Mouse (Mus musculus) hindbrain, embryonic 10.5 days (tissue): ENCODE results near the gene Nup205. TPM values are rescaled to one million over a fixed set of nuclear protein-coding genes. Genes with fewer than 3 reads are reported as not detected.
"Not testable (repeated sequence)": the region's sequence is repeated elsewhere in the genome, so short reads cannot be mapped to it uniquely, and the experiment has no call there.

ENCODE experiments used
- DNase-seq: peaks from one replicate; pipeline ENCODE4 v3.0.0-alpha.2; 2017; ENCODE audit warnings: low spot score
- H3K27ac ChIP-seq: fragments of 300-500 bp; sonication (generic); 2 replicates; pipeline ENCODE4 v1.5.1; 2016; ENCODE audit warnings: mild to moderate bottlenecking, moderate library complexity
- H3K27me3 ChIP-seq: fragments of 300-500 bp; sonication (generic); 2 replicates; pipeline ENCODE4 v1.6.1; 2016; ENCODE audit warnings: mild to moderate bottlenecking; ENCODE audit not compliant: poor library complexity, insufficient read depth, severe bottlenecking
- H3K36me3 ChIP-seq: fragments of 300-500 bp; sonication (generic); 2 replicates; pipeline ENCODE4 v1.6.1; 2016; ENCODE audit warnings: mild to moderate bottlenecking, moderate library complexity
- H3K4me1 ChIP-seq: fragments of 300-500 bp; sonication (generic); replicated peaks from 2 replicates; pipeline ENCODE4 v1.6.1; 2016; ENCODE audit warnings: mild to moderate bottlenecking
- H3K4me3 ChIP-seq: fragments of 300-500 bp; sonication (generic); 2 replicates; pipeline ENCODE4 v1.5.1; 2016; ENCODE audit warnings: mild to moderate bottlenecking, moderate library complexity
- H3K9me3 ChIP-seq: fragments of 300-500 bp; sonication (generic); 2 replicates; pipeline ENCODE4 v1.6.1; 2016; ENCODE audit warnings: mild to moderate bottlenecking, moderate library complexity
- WGBS: fragments of 180-500 bp; shearing (Covaris S2); methylation state at CpG from one replicate; pipeline ENCODE4 v1.1.7; 2016; 5-methylcytosine and 5-hydroxymethylcytosine counted together
- polyA plus RNA-seq: library from polyadenylated mRNA; unstranded; fragments of >200 nt; fragmentation: Nextera tagmentation; extraction: Ambion mirVana; gene quantifications from 2 replicates; pipeline ENCODE4 v1.2.1, GENCODE M21; 2016

Nup205 gene
- polyA plus RNA-seq, 1 experiment from 2014 or later = 41.3 TPM

DNA sequence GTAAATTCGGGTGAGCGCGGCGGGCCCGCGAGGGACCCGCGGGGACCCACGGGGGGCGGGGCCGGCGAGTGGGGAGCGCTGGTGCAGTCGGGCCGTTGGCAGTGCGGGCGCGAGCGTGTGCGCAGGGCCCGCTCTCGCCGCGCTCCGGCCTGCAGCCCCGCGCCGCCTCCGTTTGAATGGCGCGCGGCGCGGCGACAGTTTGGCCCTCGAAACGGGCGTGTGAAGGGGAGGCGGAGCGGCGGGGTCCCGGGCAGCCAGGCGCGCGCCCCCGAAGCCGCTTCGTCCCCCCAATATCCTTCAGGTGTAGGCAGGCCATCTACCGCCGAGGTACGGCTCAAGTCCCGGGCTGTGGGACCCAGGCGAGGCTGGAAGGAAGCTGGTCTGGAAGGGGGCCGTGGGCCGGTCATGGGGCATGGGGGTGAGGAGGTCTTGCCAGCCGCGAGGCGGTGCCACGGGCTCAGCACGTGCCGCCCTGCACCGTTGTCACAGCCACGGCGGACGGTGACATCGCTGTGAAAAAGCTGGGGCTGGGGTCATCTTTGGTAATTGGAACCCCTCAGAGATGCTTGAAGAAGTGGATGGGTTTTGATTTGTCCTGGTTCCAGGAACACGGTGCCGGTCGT is 540 bp downstream of the Nup205 start:
- DNase-seq = no peak
- peak overlapping the region; percentile 99 for H3K27ac ChIP-seq
- H3K4me3 ChIP-seq = peak overlapping the region; percentile 94
- under 1% methylated on average over 69 of the region's 69 CpGs for WGBS
- H3K36me3 ChIP-seq = 0 out of 2 replicates have a peak, but pooled peaks cover 5% of the 10 kb centered on the region
- H3K9me3 ChIP-seq = no peaks in the 10 kb centered on the region
- H3K27me3 ChIP-seq = no peaks in the 10 kb centered on the region
- H3K4me1 ChIP-seq = peaks cover 12% of the 10 kb centered on the region

DNA sequence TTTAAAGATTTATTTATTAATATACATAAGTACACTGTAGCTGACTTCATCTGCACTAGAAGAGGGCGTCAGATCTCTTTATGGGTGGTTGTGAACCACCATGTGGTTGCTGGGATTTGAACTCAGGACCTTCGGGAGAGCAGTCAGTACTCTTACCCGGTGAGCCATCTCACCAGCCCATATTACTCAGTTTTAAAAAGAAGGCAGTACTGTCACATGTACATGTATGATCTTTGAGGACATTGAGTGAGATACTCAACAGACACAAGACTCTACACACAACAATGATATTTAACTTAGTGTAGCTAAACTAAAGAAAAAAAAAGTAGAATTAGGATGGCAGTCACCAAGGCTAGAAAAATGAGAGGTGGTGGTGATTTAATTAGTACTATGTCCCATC is 2.1 kb downstream of the Nup205 start:
- not testable (repeated sequence) for DNase-seq, H3K27me3 ChIP-seq, H3K9me3 ChIP-seq, H3K27ac ChIP-seq, H3K4me3 ChIP-seq
- WGBS = 95% methylated on average over 3 of the region's 3 CpGs
- H3K4me1 ChIP-seq = peaks cover 12% of the 10 kb centered on the region
- peaks cover 17% of the 10 kb centered on the region for H3K36me3 ChIP-seq

DNA sequence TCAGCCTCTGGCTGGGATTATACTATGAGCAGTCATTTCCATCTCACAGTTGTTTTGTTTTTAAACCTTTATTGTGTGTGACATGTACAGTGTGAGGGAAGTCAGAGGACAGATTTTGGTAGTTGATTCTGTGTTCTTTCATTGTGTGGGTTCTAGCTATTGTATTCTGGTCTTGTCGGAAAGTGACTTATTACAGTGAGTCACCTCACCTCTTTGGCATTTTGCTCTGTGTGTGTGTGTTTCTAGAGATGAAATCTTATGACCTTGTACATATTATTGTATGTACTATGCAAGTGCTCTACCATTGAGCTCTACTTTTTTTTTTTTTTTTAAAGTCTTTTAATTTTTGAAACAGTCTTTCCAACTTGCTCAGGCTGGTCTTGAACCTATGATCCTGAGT is 7.6 kb downstream of the Nup205 start:
- DNase-seq = no peak
- no peak overlapping the region for H3K4me3 ChIP-seq
- H3K27me3 ChIP-seq = no peaks in the 10 kb centered on the region
- no peak overlapping the region for H3K27ac ChIP-seq
- no peaks in the 10 kb centered on the region for H3K9me3 ChIP-seq
- peaks cover 69% of the 10 kb centered on the region for H3K36me3 ChIP-seq
- WGBS = 89% methylated on average over 1 of the region's 1 CpGs
- no peaks in the 10 kb centered on the region for H3K4me1 ChIP-seq

DNA sequence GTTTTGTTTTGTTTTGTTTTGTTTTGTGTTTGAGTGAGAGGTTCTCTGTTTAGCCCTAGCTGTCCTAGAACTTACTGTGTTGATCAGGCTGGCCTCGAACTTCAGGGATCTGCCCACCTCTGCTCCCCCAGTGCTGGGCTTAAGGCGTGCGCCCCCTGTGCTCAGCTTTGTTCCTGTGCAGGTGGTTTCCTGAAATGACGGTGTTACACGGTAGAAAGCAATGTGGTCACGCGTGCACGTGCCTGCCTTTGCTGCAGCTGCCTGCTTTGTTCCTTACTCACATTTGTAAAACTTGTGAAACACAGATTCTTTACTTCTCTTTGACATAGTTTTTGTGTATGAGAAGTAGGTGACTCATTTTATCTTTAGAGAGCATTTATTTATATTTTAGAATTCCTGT is 14.0 kb downstream of the Nup205 start:
- Histone ChIP-seq H3K4me1 (no peaks in the 10 kb centered on the region), H3K27me3 (no peaks in the 10 kb centered on the region), H3K9me3 (no peaks in the 10 kb centered on the region), H3K36me3 (peaks cover 98% of the 10 kb centered on the region), H3K4me3 (no peak overlapping the region), H3K27ac (no peak overlapping the region)
- 94% methylated on average over 8 of the region's 8 CpGs for WGBS
- no peak for DNase-seq

DNA sequence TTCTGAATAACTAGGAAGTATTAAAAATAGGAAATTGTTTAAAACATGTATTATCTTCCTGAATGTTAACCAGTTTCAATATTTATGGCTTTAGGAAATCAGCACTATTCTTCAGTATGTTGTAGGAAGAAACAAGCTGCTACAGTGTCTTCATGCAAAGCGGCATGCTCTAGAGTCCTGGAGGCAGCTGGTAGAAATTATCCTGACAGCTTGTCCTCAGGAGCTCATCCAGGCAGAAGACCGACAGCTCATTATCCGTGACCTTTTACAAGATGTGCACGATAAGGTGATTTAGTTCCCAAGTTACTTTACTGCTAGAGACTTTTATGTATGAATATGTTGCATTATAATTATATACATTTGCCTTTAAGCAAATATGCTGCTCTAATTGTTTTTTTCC is 48.5 kb downstream of the Nup205 start:
- no peak overlapping the region for H3K4me3 ChIP-seq
- H3K9me3 ChIP-seq = no peaks in the 10 kb centered on the region
- no peaks in the 10 kb centered on the region for H3K27me3 ChIP-seq
- no peak for DNase-seq
- 90% methylated on average over 4 of the region's 4 CpGs for WGBS
- no peaks in the 10 kb centered on the region for H3K4me1 ChIP-seq
- peaks cover 95% of the 10 kb centered on the region for H3K36me3 ChIP-seq
- no peak overlapping the region for H3K27ac ChIP-seq

DNA sequence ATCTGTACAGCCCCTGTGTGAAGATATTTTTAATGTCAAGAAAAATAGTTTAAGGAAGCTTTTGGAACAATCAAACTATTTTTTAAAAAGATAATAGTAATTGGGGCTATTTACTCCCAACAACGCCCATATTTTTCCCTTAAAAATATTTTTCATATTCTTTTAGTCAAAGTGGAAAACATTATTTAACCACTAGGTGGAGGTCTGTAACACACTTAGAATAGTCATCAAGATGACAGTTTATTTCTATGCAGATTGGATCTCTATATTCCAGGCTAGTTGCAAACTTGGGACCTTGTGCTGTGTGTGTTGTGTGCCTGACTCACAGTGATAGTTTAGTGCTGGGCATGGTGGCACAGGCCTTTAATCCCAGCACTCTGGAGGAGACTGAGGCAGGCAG is 52.2 kb downstream of the Nup205 start:
- H3K27me3 ChIP-seq = no peaks in the 10 kb centered on the region
- H3K4me1 ChIP-seq = no peaks in the 10 kb centered on the region
- no peak overlapping the region for H3K27ac ChIP-seq
- H3K36me3 ChIP-seq = peaks cover 97% of the 10 kb centered on the region
- 88% methylated on average over 1 of the region's 1 CpGs for WGBS
- no peak for DNase-seq
- no peaks in the 10 kb centered on the region for H3K9me3 ChIP-seq
- H3K4me3 ChIP-seq = no peak overlapping the region

DNA sequence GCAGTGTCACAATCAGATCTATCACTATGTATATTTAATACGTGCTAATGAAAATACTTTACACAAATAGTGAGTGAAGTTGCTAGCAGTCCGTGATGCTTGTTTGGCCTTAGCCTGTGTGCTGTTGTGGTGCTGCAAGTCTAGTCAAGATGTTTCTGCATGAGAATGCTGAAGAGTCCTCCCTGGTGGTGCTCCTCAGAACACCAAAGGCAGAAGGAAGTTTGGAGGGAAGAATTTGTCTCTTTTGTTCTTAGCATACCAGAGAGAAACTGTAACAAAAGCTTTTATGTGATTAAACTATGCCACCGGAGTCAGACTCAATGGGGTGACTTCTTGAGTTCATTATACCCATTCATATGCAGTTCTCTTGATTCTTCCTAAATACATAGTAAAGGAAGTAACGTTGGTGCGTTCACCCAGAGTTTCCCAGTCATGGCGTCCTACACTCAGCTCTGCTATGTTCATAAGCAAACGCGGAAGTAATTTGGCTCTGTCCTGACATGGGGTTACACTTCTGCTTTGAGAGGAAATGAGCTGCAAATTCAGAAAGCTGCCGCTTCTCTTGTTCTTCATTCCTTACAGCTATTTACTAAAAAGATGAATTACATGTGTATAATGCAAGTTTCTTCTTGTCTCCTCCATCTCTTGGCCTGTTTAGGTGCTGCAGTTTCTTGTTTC is 59.0 kb downstream of the Nup205 start:
- Histone ChIP-seq H3K4me3 (no peak overlapping the region), H3K36me3 (peaks cover 99% of the 10 kb centered on the region), H3K4me1 (no peaks in the 10 kb centered on the region), H3K27ac (no peak overlapping the region), H3K9me3 (no peaks in the 10 kb centered on the region), H3K27me3 (no peaks in the 10 kb centered on the region)
- no peak for DNase-seq
- WGBS = 68% methylated on average over 9 of the region's 9 CpGs

DNA sequence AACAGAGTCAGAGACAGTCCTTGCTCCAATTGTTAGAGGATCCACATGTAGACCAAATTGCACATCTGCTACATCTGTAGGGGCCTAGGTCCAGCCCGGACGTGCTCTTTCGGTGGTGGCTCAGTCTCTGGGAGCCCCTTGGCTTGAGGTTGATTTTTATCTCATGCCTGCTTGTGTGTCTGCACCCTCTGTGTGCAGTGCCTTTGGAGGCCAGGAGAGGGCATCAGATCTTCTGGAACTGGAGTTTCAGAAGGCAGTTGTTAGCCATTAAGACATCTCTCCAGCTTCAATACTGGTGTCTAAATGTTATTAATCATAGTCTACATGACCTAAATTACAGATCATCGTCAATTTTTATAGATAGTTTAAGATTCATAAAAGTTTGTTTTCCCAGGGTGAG is 66.0 kb downstream of the Nup205 start:
- no peak for DNase-seq
- no peak overlapping the region for H3K27ac ChIP-seq
- 95% methylated on average over 4 of the region's 4 CpGs for WGBS

DNA sequence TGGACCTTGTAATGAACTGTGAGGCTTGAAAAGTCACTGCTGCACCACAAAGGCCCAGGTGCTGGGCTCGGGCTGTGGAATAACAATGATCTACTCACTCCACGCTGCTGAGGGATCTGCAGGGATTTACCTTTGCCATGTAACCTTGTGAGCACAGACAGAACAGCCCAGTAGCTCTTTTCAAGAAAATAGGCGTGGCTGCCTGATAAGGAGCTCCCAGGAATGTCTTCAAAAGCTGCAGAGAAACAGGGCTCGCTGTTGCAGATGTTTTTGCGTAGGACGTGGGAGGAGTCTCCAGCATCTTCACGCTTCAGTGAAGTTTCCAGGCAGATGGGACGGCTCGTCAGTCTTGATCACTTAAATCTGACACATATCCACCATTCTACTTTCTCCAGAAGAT is 66.8 kb downstream of the Nup205 start:
- Histone ChIP-seq H3K27me3 (no peaks in the 10 kb centered on the region), H3K9me3 (peaks cover 5% of the 10 kb centered on the region; the same call in 1 of the 2 replicates), H3K4me1 (no peaks in the 10 kb centered on the region), H3K4me3 (no peak overlapping the region), H3K36me3 (peaks cover 91% of the 10 kb centered on the region), H3K27ac (no peak overlapping the region)
- DNase-seq = no peak
- WGBS = 90% methylated on average over 9 of the region's 9 CpGs

More for the DNA sequence above, 66.0 kb downstream of the Nup205 start:
- H3K36me3 ChIP-seq = peaks cover 98% of the 10 kb centered on the region
- no peaks in the 10 kb centered on the region for H3K4me1 ChIP-seq
- no peak overlapping the region for H3K4me3 ChIP-seq
- no peaks in the 10 kb centered on the region for H3K27me3 ChIP-seq
- peaks cover 5% of the 10 kb centered on the region; the same call in 1 of the 2 replicates for H3K9me3 ChIP-seq

DNA sequence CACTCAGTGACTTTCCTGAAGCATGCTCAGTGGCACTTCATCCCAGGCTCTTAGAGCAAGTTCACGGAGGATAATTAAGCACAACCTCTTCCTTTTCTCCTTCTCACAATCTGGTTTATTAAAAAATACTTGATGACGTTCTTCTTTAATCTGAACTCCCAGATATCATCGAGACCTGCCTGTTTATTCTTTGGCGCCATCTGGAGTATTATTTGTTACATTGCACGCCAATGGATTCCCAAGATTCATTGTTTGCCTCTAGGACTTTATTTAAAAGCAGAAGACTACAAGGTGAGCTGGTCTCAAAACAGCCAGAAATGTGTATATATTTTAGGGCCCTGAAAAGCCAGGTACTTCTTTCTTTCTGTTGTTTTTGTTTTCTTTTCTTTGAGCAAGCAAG is 67.9 kb downstream of the Nup205 start:
- H3K36me3 ChIP-seq = peaks cover 80% of the 10 kb centered on the region
- no peak overlapping the region for H3K27ac ChIP-seq
- H3K4me1 ChIP-seq = 0 out of 2 replicates have a peak, but pooled peaks cover 3% of the 10 kb centered on the region
- no peak for DNase-seq
- H3K9me3 ChIP-seq = peaks cover 5% of the 10 kb centered on the region; the same call in 1 of the 2 replicates
- no peak overlapping the region for H3K4me3 ChIP-seq
- 73% methylated on average over 5 of the region's 5 CpGs for WGBS
- no peaks in the 10 kb centered on the region for H3K27me3 ChIP-seq

DNA sequence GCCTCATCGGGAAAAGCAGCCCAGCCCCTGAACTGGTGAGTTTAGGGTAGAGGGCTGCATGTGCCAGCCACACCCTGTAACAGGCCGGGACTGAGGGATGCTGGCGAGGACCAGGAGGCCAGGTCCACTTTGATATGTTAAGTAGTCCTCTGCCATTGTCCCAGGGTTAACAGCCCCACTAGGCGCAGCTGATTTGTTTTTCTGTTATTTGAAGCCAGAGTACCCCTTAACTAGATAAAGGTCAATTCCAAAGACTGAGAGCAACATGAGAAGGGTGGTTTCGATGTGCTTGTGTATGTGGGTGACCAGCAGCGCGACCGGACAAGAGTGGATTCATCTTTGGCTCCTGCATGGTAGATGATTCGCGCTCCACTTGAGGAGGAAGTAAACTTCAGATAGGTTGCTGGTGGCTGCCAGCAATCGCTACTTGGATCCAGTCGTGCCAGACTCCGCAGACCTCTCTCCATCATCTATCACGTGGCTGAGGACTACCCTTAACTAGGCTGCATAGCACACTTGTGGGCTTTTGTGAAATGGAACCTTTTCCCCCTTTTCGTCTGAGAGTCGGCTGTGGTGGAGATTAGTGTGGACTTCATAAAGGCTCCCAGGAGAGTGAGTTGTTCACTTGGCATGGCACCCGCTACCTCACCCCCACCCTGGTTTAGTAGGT is 74.7 kb downstream of the Nup205 start:
- Histone ChIP-seq H3K27ac (peak overlapping the region; percentile 94), H3K36me3 (peaks cover 12% of the 10 kb centered on the region)
- no peak for DNase-seq

DNA sequence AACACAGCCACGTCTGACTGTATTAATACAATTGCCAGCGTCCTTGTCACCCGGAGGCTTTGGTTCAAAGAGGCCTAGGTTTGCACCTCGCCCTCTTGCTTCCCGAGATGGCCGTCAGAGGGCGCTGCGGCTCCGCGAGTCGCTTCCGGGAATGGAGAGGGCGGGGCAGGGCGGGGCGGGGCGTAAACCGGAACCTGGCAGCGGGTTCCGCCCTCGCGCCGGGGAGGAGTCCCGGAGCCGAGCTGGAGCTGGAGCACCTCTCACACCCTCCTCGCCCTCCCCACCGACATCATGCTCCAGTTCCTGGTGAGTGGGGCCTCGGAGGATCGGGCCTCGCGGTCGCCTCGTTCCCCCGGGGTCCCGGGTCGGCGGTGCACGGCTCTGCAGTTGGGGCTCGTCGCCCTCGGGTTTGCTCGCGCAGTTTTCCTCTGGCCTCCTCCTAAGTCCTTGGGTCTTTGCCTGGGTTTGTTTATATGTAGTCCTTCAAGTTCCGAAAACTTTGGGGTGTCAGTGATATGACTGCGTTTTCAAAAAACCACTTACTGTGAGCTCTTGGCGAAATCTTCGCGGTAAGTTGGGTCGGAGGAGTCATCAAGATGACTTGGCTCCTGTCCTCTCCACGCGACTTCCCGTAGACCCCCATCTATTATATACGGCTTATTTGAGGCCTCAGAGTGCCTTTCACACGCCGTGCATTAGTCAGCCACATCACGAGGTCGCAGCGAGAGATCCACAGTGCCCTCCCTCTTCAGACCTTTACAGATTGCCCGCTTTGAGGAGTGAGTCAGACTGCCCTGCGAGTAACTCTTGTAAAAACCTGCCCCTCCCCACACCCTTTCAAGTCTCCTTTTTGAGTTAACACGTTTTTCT is 75.5 kb downstream of the Nup205 start:
- under 1% methylated on average over 60 of the region's 60 CpGs for WGBS
- Histone ChIP-seq H3K36me3 (peaks cover 4% of the 10 kb centered on the region; the same call in 1 of the 2 replicates), H3K27ac (peak overlapping the region; percentile 94)

More for the DNA sequence above, 74.7 kb downstream of the Nup205 start:
- Histone ChIP-seq H3K4me3 (peak overlapping the region; percentile 77), H3K4me1 (peaks cover 36% of the 10 kb centered on the region), H3K9me3 (no peaks in the 10 kb centered on the region), H3K27me3 (no peaks in the 10 kb centered on the region)
- WGBS = 62% methylated on average over 17 of the region's 17 CpGs

More for the DNA sequence above, 75.5 kb downstream of the Nup205 start:
- Histone ChIP-seq H3K4me3 (peak overlapping the region; percentile 77), H3K27me3 (no peaks in the 10 kb centered on the region), H3K4me1 (peaks cover 36% of the 10 kb centered on the region), H3K9me3 (no peaks in the 10 kb centered on the region)
- DNase-seq = peak; percentile 92
